ENCODE assay signal across 8 mouse cellular contexts in the genomic region with DNA sequence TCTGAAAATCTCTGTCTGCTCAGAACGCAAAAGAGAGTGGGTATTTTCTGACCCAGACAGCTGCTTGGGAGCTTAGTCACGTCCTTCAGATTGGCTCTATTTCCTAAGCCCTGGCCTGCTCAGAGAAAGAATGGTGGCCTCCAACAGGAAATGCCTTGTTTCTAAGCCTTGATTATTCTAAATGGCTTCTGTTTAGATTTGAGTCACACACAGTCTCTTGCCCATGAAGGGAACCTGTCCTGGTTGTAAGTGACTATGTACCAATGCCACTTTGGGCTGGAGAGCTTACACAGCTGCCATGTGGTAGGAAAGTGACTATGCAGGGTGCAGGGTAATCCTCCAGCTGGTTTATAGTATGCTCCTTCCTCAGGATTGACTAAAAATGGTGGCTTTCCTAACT.
DNase-seq lines count a peak whose midpoint lies in the region.

No protein-coding gene starts in this region.

- H3K27me3 ChIP-seq in limb, embryonic 10.5 days (ENCODE audit: low read depth, poor library complexity, severe bottlenecking): no peaks in the 10 kb centered on the region

- WGBS in limb, embryonic 10.5 days: 82% methylated on average over 2 of the region's 2 CpGs

- DNase-seq in heart, adult 18-20 months: peak; percentile 37 to 54
- no peak for DNase-seq in heart, postnatal 4 days
- DNase-seq in 3T3-L1 (ENCODE audit: low read depth, low spot score): peak; percentile 84
- DNase-seq in fibroblast of lung, adult 2 months (ENCODE audit: low read depth): peak; percentile 76
- peak; percentile 24 for DNase-seq in limb, embryonic 10.5 days (ENCODE audit: low spot score)
- DNase-seq in cerebellum, adult 11 months: no peak
- DNase-seq in layer of hippocampus, adult 8-10 months (ENCODE audit: low spot score in 2 of 2): no peak
- no peak for DNase-seq in right cerebral cortex, postnatal 4 days

- peaks cover 30% of the 10 kb centered on the region for H3K4me1 ChIP-seq in limb, embryonic 10.5 days

- no peaks in the 10 kb centered on the region for H3K9me3 ChIP-seq in limb, embryonic 10.5 days (replicated peaks)

- no peak overlapping the region for H3K4me3 ChIP-seq in limb, embryonic 10.5 days

- no peak overlapping the region for H3K27ac ChIP-seq in limb, embryonic 10.5 days

- no peaks in the 10 kb centered on the region for H3K36me3 ChIP-seq in limb, embryonic 10.5 days

Comparison
In these comparisons a context has a peak if more than half of its experiments do, and no peak if none do; other contexts are left out.
1. DNase-seq: peak in heart, adult 18-20 months (2 of 2), 3T3-L1 (single experiment), fibroblast of lung, adult 2 months (single experiment) and limb, embryonic 10.5 days (single experiment); none in heart, postnatal 4 days (single experiment), cerebellum, adult 11 months (single experiment), layer of hippocampus, adult 8-10 months (0 of 2) and right cerebral cortex, postnatal 4 days (single experiment).